Mouse (Mus musculus): ENCODE measurements around the gene Nat14.

Nat14 gene

GRCm38 (mm10) chr7:4921824-4922482 is at the start of gene Nat14:
Nat14 (plus strand) TSS chr7:4922028.
- WGBS, result 13% methylated on average over 8 of the region's 8 CpGs

DNA sequence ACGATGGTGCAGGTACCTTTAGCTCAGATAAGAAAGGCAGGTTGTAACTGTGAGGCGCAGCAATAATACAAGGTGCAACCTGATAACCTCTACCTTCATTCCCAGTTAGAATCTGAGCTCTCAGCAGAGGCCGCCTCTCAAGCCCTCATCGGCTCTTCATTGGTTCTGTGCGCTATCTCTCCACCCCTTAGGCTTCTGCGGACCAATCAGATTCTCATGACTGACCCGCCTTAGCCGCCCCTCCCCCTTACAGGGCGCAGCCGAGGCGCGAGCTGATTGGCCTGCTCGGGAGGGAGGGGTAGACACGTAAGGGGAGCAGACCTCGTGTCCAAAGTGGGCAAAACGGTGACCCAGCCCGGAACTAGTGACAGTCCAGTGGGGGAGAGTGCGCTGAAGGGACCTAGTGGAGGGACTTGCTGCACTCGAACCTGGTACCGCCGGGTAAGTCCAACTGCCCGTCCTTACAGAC is 45.0 kb upstream of the Nat14 start, which contains the start of gene Isoc2a:
TSS of gene Isoc2a (plus strand) at position 401 of the 469 bp plus-strand sequence.
- 2% methylated on average over 22 of the region's 22 CpGs for WGBS

DNA sequence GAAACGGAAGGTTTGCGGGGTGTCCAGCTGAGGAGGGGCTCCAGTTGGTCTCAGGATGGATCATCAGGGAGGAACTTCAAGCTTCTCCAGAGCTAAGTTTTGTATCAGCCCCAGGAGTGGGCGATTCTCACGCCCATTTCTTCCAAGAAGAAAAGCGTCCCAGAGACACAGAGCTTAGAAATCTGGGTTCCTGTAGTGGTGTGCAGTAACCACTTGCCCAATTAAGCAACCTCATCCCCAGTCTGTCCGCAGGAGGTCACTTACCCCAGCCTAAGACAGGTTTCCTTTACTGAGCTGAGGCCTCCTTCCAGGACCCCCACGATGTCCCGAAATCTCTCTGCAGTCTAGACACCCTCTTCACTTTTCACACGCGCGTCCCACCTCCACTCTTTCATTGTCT is 44.6 kb upstream of the Nat14 start:
- 9% methylated on average over 11 of the region's 11 CpGs for WGBS

- 89% methylated on average over 1 of the region's 1 CpGs for WGBS
Measured at GRCm38 (mm10) chr7:4879036-4879435, 42.8 kb upstream of the Nat14 start.

DNA sequence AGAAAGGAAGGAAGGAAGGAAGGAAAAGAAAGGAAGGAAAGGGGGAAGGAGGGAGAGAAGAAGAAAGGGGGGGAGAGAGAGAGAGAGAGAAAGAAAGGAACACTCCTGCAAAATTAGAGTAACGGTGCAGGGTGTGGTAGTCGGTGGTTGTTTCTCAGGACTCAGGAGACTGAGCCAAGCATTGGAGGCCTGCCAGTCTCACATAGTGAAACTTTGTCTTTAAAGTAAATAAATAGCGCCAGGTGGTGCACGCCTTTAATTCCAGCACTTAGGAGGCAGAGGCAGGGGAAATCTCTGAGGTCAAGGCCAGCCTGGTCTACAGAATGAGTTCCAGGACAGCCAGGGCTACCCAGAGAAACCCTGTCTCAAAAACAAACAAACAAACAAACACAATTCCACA is 35.1 kb upstream of the Nat14 start:
- 54% methylated on average over 4 of the region's 4 CpGs for WGBS

GRCm38 (mm10) chr7:4895186-4895585 is 26.6 kb upstream of the Nat14 start:
- WGBS, result 80% methylated on average over 11 of the region's 11 CpGs

DNA sequence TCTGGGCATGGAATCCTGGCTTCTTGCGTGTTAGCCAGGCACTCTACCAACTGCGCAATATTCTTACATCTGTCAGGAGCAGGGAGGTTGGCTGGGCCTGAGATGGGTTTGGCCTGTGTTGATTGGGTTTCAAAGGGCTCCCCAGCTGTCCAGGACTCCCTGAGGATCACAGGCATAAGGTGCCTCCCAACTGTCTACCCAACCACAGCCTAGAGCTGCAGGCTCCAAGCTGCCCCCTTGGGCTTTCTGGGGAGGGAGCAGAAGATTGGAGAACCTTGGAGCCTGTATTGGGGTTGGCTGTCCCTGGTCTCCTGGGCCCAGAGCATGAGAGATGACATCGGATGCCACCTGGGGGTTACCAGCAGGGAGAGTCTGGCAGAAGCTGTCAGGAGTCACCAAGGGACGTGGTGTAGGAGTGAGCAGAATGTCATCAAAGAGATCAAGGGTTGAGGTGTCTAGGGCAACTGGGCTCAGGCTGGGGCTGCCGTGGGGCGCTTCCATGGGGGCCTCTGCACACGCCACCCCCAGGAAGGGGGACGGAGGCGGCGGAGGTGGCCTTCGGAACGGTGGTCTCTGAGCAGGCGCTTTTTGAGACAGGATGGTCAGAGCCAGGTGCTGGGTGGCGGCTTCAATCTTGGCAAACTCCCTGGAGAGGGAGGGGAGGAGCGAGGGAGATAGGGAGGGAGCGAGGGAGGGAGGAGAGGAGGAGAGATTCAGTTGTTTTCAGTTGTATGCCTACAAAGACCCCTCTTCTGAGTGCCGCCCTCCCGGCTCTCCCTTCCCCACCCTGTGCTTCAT is 22.8 kb upstream of the Nat14 start:
- 32% methylated on average over 18 of the region's 18 CpGs for WGBS

- 10% methylated on average over 19 of the region's 19 CpGs for WGBS
Measured at GRCm38 (mm10) chr7:4899649-4900522, 21.9 kb upstream of the Nat14 start.

- 15% methylated on average over 11 of the region's 11 CpGs for WGBS
Measured at GRCm38 (mm10) chr7:4900523-4900851, 21.3 kb upstream of the Nat14 start.

GRCm38 (mm10) chr7:4901171-4901570 is 20.7 kb upstream of the Nat14 start:
- 65% methylated on average over 8 of the region's 8 CpGs for WGBS

DNA sequence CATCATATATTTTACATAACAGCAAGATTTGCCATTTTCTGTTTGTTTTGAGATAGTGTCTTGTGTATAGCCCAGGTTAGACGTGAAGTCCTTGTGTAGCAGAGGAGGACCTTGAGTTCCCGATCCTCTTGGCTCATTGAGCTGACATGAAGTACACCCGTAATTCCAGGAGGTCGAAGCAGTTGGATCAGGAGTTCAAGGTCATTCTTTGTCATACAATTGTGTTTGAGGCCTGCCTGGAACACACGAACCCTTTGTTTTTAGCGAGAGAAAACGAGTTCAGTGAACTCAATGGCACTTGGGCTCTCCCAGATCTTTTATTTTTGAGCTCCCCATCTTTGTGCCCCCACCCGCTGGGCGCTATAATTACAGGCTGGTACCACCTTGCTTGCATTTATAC is 19.4 kb upstream of the Nat14 start:
- 76% methylated on average over 9 of the region's 9 CpGs for WGBS

DNA sequence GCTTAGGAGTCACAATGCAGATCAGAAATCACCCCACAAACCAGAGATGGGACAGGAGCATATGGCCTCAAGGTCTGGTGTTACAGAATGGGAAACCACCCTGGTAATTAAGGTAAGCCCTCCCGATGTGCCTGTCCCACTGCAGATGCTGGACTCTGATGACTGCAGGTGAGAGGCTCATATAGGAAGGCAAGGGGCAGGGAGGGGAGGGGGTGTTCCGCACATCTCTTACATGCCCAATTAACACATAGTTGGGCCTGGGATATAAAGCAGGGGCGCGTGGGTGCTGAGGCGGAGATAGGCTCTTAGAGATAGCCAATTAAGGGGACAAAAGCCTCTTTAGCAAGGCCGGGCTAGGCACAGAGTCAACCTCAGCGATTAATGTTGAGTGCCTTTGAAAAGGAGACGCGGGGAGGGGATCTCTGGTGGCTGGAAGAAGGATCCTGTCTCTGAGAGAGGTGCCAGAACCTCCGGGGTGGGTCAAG is 15.3 kb upstream of the Nat14 start, which contains the start of gene Gm36210:
TSS of gene Gm36210 (minus strand) at position 51 of the 485 bp plus-strand sequence.
- WGBS, result 51% methylated on average over 10 of the region's 10 CpGs

GRCm38 (mm10) chr7:4911561-4911960 is 10.3 kb upstream of the Nat14 start:
- WGBS, result 25% methylated on average over 9 of the region's 9 CpGs

- WGBS, result 59% methylated on average over 5 of the region's 5 CpGs
Measured at GRCm38 (mm10) chr7:4912248-4912647, 9.6 kb upstream of the Nat14 start.

DNA sequence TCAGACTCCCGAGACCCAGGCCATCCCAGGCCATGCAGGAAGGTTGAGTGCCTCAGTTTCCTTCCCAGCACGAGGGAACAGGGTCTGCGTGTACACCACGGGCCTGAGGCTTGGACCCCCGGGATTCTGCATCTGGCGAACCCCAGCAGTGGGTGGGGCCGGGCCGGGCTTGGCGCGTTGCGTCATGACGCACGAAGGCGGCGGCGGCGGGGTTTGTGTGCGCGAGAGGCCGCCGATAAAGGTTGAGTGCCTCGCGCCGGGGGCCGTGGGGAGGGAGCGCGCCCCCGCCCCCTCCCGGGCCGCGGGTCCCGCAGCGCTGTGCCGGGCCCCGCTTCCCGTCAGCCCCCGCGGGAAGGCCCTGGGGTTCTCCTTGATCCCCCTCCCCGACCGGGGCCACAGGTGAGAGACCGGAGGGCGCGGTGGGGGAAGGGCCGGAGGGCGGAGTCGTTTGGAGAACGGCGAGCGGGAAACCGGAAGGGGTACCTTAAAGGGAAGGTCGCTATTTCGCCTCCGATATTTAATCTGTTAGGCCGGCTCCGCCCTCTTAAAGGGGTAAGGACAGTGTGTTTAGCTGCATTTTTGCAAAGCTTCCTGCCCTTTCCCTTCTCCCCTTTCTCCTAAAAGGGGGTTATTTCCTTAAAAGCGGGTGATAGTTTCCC is 6.7 kb upstream of the Nat14 start, which contains the start of gene Zfp628:
TSS of gene Zfp628 (plus strand) at position 211 of the 659 bp plus-strand sequence.
- under 1% methylated on average over 56 of the region's 56 CpGs for WGBS

- WGBS, result 9% methylated on average over 14 of the region's 14 CpGs
Measured at GRCm38 (mm10) chr7:4915669-4916416, 6.0 kb upstream of the Nat14 start.

DNA sequence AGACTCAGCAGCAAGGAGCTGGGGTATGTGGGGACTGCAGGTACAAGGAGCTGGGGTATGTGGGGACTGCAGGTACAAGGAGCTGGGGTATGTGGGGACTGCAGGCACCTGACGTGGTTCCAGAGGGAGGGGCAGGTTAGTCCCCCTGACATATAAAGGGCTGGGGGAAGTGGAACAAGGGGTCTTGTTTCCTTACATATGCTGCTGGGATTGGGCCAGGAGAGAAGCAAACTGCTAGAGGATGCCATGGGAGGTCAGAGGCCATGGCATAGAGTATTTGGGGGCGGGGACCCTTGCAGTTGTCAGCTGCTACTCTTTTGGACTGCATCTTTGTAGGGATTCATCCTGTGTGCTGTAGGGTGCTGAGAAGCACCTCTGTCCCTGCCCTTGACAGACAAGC is 4.3 kb upstream of the Nat14 start:
- 92% methylated on average over 2 of the region's 2 CpGs for WGBS

DNA sequence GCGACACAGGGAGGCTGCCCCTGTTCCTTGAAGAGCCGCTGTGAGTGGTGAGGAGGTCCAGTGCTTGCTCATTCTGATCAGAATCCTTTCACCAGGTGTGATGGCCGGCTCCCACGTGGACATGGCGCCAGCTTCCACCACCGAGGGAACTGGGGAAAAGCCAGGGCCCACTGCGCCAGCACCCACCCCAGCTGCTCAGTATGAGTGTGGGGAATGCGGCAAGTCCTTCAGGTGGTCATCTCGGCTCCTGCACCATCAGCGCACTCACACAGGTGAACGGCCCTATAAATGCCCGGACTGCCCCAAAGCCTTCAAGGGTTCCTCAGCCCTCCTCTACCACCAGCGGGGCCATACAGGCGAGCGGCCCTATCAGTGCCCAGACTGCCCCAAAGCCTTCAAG is 3.1 kb upstream of the Nat14 start:
- WGBS, result 92% methylated on average over 15 of the region's 15 CpGs

DNA sequence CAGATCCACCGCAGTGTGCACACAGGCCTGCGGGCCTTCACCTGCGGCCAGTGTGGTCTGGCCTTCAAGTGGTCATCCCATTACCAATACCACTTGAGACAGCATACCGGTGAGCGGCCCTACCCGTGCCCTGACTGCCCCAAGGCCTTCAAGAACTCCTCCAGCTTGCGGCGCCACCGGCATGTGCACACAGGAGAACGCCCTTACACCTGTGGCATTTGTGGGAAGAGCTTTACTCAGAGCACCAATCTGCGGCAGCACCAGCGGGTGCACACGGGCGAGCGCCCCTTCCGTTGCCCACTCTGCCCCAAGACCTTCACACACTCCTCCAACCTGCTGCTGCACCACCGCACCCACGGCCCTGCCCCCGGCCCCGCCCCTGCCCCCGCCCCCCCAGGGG is 2.7 kb upstream of the Nat14 start:
- WGBS, result 84% methylated on average over 21 of the region's 21 CpGs

- 92% methylated on average over 21 of the region's 21 CpGs for WGBS
Measured at GRCm38 (mm10) chr7:4919971-4920370, 1.9 kb upstream of the Nat14 start.

- WGBS, result 90% methylated on average over 19 of the region's 19 CpGs
Measured at GRCm38 (mm10) chr7:4920496-4920895, 1.3 kb upstream of the Nat14 start.

Data from cerebral cortex, adult 2 months (tissue).